Mouse (Mus musculus) intestine, postnatal 0 days (tissue): ENCODE measurements around the gene Nfatc4. TPM values are rescaled to one million over a fixed set of nuclear protein-coding genes. Genes with fewer than 3 reads are reported as not detected.

Experiments used
- ATAC-seq: fragments of 200-750 bp; cut with Nextera tagmentation; 2 replicates; pipeline ENCODE4 v1.8.0; 2017; ENCODE audit warnings: mild to moderate bottlenecking, moderate TSS enrichment, moderate library complexity
- H3K27ac ChIP-seq: fragments of 300-500 bp; sonication (generic); 2 replicates; pipeline ENCODE4 v1.5.1; 2014; ENCODE audit warnings: mild to moderate bottlenecking, low read depth, low read length, moderate library complexity
- H3K27me3 ChIP-seq: fragments of 300-500 bp; sonication (generic); replicated peaks from 2 replicates; pipeline ENCODE4 v1.6.1; 2014; ENCODE audit warnings: low read length, mixed read lengths; ENCODE audit not compliant: control insufficient read depth, insufficient read depth
- H3K36me3 ChIP-seq: fragments of 300-500 bp; sonication (generic); 2 replicates; pipeline ENCODE4 v1.6.1; 2014; ENCODE audit warnings: mild to moderate bottlenecking, moderate library complexity; ENCODE audit not compliant: control insufficient read depth, insufficient read depth
- H3K4me1 ChIP-seq: fragments of 300-500 bp; sonication (generic); replicated peaks from 2 replicates; pipeline ENCODE4 v1.6.1; 2014; ENCODE audit warnings: antibody characterized with exemption, low read length, mixed read lengths; ENCODE audit not compliant: control insufficient read depth, insufficient read depth
- H3K4me2 ChIP-seq: fragments of 300-500 bp; sonication (generic); replicated peaks from 2 replicates; pipeline ENCODE4 v1.6.1; 2014; ENCODE audit warnings: low read depth, mild to moderate bottlenecking, moderate library complexity
- H3K4me3 ChIP-seq: fragments of 300-500 bp; sonication (generic); 2 replicates; pipeline ENCODE4 v1.5.1; 2014; ENCODE audit warnings: low read depth, low read length
- H3K9ac ChIP-seq: fragments of 300-500 bp; sonication (generic); 2 replicates; pipeline ENCODE4 v1.6.1; 2014; ENCODE audit warnings: mild to moderate bottlenecking, low read depth, low read length
- H3K9me3 ChIP-seq: fragments of 300-500 bp; sonication (generic); 2 replicates; pipeline ENCODE4 v1.6.1; 2016; ENCODE audit warnings: mixed run types; ENCODE audit not compliant: control insufficient read depth
- CTCF ChIP-seq: sonication (generic); IDR thresholded peaks from 2 replicates; pipeline ENCODE4 v1.5.1; 2016; ENCODE audit warnings: low read depth, mild to moderate bottlenecking, control low read depth, antibody characterized with exemption, moderate library complexity
- WGBS: fragments of 180-500 bp; shearing (Covaris S2); extraction: QIAGEN DNeasy Blood & Tissue Kit; methylation state at CpG from one replicate; pipeline ENCODE4 v1.1.7; 2014; 5-methylcytosine and 5-hydroxymethylcytosine counted together
- polyA plus RNA-seq: library from polyadenylated mRNA; unstranded; fragments of >200 nt; fragmentation: Nextera tagmentation; extraction: Ambion mirVana; gene quantifications from 2 replicates; pipeline ENCODE4 v1.2.1, GENCODE M21; 2015

Nfatc4 gene
- polyA plus RNA-seq, 1 experiment from 2014 or later = 5.9 TPM

DNA sequence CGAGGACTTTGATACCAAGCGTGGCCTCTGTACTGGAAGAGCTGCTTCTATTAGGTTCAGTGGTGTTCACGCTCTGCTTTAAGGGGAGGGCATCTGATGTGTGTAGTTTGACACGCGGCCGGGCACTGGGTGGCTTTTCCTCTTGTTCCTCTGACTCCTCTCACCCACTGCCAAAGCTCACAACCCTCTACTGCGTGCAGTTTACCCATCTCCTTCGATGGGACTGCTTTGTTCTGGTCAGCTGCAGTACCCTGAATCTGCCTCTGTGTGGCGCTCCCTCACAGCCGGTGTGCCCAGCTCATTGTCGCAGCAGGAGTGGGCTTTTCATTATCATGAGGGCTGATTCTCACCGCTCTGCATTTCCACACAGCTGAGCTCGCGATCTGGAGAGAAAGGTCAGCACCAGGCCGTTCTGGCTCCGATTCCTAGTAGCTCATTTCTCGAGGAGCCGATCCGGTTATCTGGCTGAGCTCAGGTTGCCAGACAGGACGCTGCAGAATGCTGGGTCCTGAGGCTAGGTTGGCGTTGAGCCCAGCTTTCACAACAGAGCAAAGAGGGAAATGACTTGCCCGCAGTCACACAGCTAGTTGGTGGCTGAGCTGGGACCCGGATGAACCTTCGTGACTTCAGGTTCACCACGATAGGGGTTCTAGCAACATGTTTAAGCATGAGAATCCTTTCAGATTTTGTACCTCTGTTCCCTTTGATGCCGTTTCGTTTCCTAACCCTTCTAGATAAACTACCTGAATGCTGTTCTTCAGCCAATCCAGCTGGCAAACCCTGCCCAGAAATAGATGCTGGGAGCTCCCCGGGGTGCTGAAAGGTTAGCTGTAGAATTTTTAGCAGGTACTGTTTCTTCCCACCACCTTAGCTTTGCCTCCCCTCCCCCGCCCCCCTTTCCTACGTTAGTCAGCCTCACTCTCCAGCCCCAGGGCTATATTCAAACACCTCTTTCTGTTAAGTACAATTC lies 51.1 kb downstream of the Nfatc4 start:
- 0 out of 2 replicates have a peak overlapping the region, but pooled peaks have one; percentile 4 for H3K9ac ChIP-seq
- H3K9me3 ChIP-seq = no peaks in the 10 kb centered on the region
- H3K4me1 ChIP-seq = no peaks in the 10 kb centered on the region
- no peak overlapping the region for H3K27ac ChIP-seq
- peak overlapping the region; percentile 64 for H3K4me2 ChIP-seq
- H3K27me3 ChIP-seq = no peaks in the 10 kb centered on the region
- peak; percentile 97 for TF ChIP-seq CTCF
- peak; percentile 64 for ATAC-seq
- peaks cover 26% of the 10 kb centered on the region for H3K36me3 ChIP-seq
- 10% methylated on average over 30 of the region's 30 CpGs for WGBS
- H3K4me3 ChIP-seq = peak overlapping the region; percentile 28

DNA sequence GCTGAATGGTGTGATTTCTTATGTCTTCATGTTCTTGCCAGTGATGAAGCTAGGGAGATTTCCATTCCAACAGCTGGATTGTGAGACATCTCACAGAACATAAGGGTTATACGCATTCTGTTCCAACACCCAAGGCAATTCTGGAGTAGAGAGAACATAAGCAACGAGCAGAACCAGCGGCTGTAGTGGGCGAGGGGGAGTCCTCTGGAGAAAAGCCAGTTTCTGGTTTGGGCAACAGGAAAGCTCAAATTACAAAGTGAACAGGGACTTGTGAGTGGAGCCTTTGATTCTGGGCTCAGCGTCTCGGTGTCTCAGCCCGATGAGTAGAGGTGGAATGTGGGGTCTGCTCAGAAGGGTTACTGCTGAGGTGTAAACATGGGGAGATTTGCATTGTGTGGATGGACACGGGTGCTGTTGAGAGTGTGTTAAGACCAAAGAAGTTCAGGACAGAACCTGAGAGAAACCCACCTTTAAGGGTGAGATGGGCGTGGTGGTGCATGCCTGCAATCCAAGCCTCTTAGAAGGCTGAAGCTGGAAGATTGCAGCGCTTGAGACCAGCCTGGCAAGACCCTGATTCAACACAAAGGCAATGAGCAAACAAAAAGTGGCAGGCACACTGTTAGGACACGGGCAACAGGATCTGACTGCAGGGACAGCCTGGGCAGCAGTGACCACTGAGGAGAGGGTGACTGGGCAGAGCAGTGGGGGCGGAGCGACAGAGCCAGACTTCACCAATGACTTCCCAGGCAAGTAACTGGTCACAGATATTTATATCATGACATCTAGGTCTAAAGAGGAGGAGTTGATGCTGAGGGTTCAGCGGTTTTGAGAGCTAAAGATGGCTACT lies 54.7 kb downstream of the Nfatc4 start:
- TF ChIP-seq CTCF = no peak
- Histone ChIP-seq H3K36me3 (no peaks in the 10 kb centered on the region), H3K4me2 (no peak overlapping the region), H3K27ac (no peak overlapping the region), H3K9ac (no peak overlapping the region), H3K27me3 (no peaks in the 10 kb centered on the region), H3K4me1 (peaks cover 3% of the 10 kb centered on the region; the same call in 1 of the 2 replicates), H3K9me3 (no peaks in the 10 kb centered on the region), H3K4me3 (no peak overlapping the region)
- WGBS = 19% methylated on average over 14 of the region's 14 CpGs
- no peak for ATAC-seq

DNA sequence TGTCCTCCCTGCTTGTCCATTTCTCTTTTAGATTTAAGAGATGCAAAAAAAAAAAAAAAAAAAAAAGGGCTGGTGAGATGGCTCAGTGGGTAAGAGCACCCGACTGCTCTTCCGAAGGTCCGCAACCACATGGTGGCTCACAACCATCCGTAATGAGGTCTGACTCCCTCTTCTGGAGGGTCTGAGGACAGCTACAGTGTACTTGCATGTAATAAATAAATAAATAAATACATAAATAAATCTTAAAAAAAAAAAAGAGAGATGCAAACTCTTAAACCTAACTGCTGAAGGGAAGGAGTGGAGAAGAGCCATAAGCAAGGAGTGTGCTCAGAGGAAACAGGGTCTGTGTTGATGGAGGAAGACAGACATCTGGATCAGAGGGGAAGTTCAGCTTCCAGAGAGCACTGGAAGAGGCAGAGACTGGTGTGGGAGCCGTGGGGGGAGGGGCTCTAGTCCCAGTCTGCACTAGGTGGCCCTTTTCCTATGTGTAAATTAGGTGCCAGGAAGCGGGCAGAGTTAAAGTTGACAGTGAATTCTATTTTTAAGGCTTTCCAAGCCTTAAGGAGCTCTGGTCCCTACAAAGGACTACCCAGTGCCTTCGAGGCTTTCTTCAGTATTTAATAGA lies 55.5 kb downstream of the Nfatc4 start:
- H3K4me1 ChIP-seq = peaks cover 8% of the 10 kb centered on the region; the same call in 1 of the 2 replicates
- no peak overlapping the region for H3K4me3 ChIP-seq
- ATAC-seq = no peak
- WGBS = 25% methylated on average over 7 of the region's 7 CpGs
- no peak for TF ChIP-seq CTCF
- H3K4me2 ChIP-seq = no peak overlapping the region
- no peaks in the 10 kb centered on the region for H3K9me3 ChIP-seq
- no peaks in the 10 kb centered on the region for H3K27me3 ChIP-seq
- H3K9ac ChIP-seq = no peak overlapping the region
- H3K36me3 ChIP-seq = no peaks in the 10 kb centered on the region
- H3K27ac ChIP-seq = no peak overlapping the region

DNA sequence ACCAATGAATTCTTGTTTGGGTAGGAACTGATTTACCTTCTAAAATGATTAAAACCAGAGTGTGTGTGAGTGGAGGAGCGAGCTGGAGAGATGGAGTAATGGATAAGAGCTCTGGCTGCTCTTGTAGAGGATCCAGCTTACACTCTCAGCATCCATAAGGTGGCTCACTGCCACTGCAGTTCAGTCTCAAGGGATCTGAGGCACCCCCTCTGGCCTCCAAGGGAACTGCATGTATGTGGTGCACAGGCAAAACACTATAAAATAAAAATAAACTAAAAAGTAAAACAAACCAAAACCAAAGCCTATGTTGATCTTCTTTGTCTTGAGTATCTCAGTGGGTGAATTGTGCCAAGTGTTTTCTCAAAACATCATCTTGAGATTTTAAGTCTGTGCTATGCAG lies 56.7 kb downstream of the Nfatc4 start:
- peak; percentile 96 for TF ChIP-seq CTCF
- 37% methylated on average over 1 of the region's 1 CpGs for WGBS
- ATAC-seq = no peak
- Histone ChIP-seq H3K27me3 (no peaks in the 10 kb centered on the region), H3K4me1 (peaks cover 8% of the 10 kb centered on the region; the same call in 1 of the 2 replicates), H3K4me2 (no peak overlapping the region), H3K4me3 (no peak overlapping the region), H3K27ac (no peak overlapping the region), H3K36me3 (no peaks in the 10 kb centered on the region), H3K9ac (no peak overlapping the region), H3K9me3 (no peaks in the 10 kb centered on the region)

DNA sequence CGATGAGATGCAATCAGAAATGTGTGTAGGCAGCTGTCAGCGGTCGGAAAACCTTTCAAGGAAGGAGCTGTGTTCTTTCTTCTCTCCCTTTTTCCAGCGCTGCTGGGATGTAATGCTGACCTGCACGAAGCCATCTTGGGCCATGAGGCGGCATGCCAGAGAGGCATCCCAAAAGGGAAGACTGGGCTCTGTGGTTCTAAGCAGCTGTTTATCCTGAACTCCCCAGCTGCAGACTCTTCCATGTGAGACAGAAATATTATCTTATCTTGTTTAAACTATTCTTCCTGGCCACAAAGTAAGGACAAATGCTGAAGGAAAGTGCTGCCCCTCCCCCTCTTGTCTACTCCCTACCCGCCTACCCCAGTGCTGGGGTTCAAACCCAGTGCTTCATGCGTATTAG lies 58.0 kb downstream of the Nfatc4 start:
- Histone ChIP-seq H3K27me3 (no peaks in the 10 kb centered on the region), H3K4me3 (no peak overlapping the region), H3K27ac (0 out of 2 replicates have a peak overlapping the region, but pooled peaks have one; percentile 21), H3K36me3 (no peaks in the 10 kb centered on the region), H3K4me2 (no peak overlapping the region), H3K9me3 (no peaks in the 10 kb centered on the region), H3K4me1 (peaks cover 11% of the 10 kb centered on the region), H3K9ac (no peak overlapping the region)
- TF ChIP-seq CTCF = no peak
- WGBS = 81% methylated on average over 8 of the region's 8 CpGs
- no peak for ATAC-seq
